ENCODE assay signal across 21 mouse cellular contexts in the genomic region with DNA sequence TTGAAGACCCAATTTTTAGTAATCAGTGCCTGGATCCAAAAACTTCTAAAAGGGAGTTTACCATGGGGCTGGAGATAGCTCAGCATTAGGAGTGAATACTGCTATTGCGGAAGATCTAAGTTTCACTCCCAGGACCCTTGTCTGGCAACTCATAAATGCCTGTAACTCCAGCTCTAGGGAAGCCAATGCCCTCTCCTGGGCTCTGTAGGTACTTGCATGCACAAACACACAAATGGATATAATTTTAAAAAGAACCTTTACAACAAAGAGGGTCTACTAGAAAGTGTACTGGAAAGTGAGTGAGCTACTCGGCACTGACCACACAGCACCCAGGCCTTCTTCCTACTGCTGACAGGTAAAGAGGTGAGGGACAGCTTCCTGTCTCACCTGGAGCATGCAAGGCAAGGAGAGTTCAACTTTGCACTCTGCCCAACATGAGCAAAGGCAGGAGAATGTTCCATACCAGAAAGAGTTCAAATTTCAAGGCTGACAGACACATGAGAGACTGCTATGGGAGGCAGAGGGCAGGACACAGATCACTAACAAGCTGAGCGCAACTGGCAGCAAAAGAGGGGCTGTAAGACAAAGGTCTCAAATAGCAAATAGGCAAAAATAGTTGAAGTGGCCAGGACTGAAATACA. TPM values are rescaled to one million over a fixed set of nuclear protein-coding genes. Genes with fewer than 3 reads are reported as not detected.
DNase-seq lines count a peak whose midpoint lies in the region; ATAC-seq and TF ChIP-seq lines count a peak whose summit lies in the region.
"Had no signal": no experiment of that assay in that cellular context is flagged by ENCODE, and none has a peak within 500 bp of the region (broad histone marks: within the 10 kb centered on the region; RNA-seq: fewer than 3 reads in every experiment).

No protein-coding gene starts in this region.

- DNase-seq in heart, postnatal 0 days (ENCODE audit: low spot score): no peak
- DNase-seq in left cerebral cortex, adult 2 months (ENCODE audit: extremely low spot score in 1 of 2, low spot score in 2 of 2): no peak
- DNase-seq in left cerebral cortex, adult 8-10 months (ENCODE audit: low spot score in 2 of 2): no peak
- DNase-seq in CH12.LX (ENCODE audit: extremely low read depth): no peak
- peak; percentile 33 for DNase-seq in naive thymus-derived CD4-positive, alpha-beta T cell, adult 2 months (ENCODE audit: low read depth)
- no peak for DNase-seq in neural tube, embryonic 10.5 days (ENCODE audit: extremely low spot score, low spot score)
- no peak for DNase-seq in MN1 (ENCODE audit: low spot score)
- DNase-seq: adrenal gland, postnatal 25 days; cerebellum, adult 11-12 months; cerebellum, postnatal 14 days; heart, adult 11 months; kidney, adult 8-10 months; right cerebral cortex, postnatal 14 days had no signal

- dilution Hi-C loops in CH12.LX (cut with MboI; ENCODE audit: extremely low pct_ligation_motif_present, extremely low pct_unique_long_range_greater_than_20kb, low sequenced_read_pairs): no loop called here

- peaks cover 7% of the 10 kb centered on the region for H3K4me1 ChIP-seq in heart, postnatal 0 days (ENCODE audit: control insufficient read depth, insufficient read depth)
- peaks cover 8% of the 10 kb centered on the region for H3K4me1 ChIP-seq in heart, embryonic 12.5 days (replicated peaks)
- H3K4me1 ChIP-seq in CH12.LX (ENCODE audit: control insufficient read depth in 1 of 2, insufficient read depth in 2 of 2): peaks cover 2 to 15% of the 10 kb centered on the region in 2 experiments; a peak in 2 of 4 replicates

- no peak for ATAC-seq in heart, postnatal 0 days (ENCODE audit: insufficient read depth, low read depth)
- ATAC-seq in heart, embryonic 12.5 days (ENCODE audit: insufficient number of reproducible peaks, low FRiP score): no peak
- ATAC-seq: forebrain, embryonic 16.5 days; midbrain, embryonic 13.5 days had no signal

- no peak overlapping the region for H3K27ac ChIP-seq in heart, postnatal 0 days (ENCODE audit: low read depth)
- no peak overlapping the region for H3K27ac ChIP-seq in heart, embryonic 12.5 days (ENCODE audit: poor library complexity, severe bottlenecking)
- H3K27ac ChIP-seq in left cerebral cortex, adult 2 months: no peak overlapping the region
- no peak overlapping the region for H3K27ac ChIP-seq in CH12.LX (ENCODE audit: insufficient read depth, low read depth)
- H3K27ac ChIP-seq: embryonic facial prominence, embryonic 13.5 days; limb, embryonic 15.5 days; lung, embryonic 15.5 days; midbrain, embryonic 13.5 days; neural tube, embryonic 15.5 days had no signal

- 0 out of 2 replicates have a peak, but pooled peaks have one; percentile 11 for TF ChIP-seq CTCF in heart, postnatal 0 days (IDR thresholded peaks at IDR 0.05; ENCODE audit: low read depth)
- peak; percentile 23; the same call in 1 of the 2 replicates for TF ChIP-seq CTCF in left cerebral cortex, adult 2 months (IDR thresholded peaks at IDR 0.05)
- peak in 1 of 2 experiments; percentile 58; a peak in 2 of 4 replicates for TF ChIP-seq CTCF in CH12.LX (conservative IDR thresholded peaks at IDR 0.05 in 1 of 2, IDR thresholded peaks at IDR 0.05 in 1 of 2; ENCODE audit: low read depth in 2 of 2, low read length in 2 of 2)

- no peak overlapping the region for H3K4me3 ChIP-seq in heart, postnatal 0 days (ENCODE audit: low read depth, low read length)
- H3K4me3 ChIP-seq in heart, embryonic 12.5 days: no peak overlapping the region
- no peak overlapping the region for H3K4me3 ChIP-seq in left cerebral cortex, adult 2 months
- H3K4me3 ChIP-seq in CH12.LX (replicated peaks in 1 of 3; ENCODE audit: low read depth in 2 of 3, low read length in 2 of 3, poor library complexity in 1 of 3): no peak overlapping the region
- H3K4me3 ChIP-seq: embryonic facial prominence, embryonic 13.5 days; limb, embryonic 15.5 days; lung, embryonic 15.5 days; midbrain, embryonic 13.5 days; neural tube, embryonic 15.5 days had no signal

- intact Hi-C loops in left cerebral cortex, adult 2 months (cut with DNase I): loop anchor here (5.0 kb wide), 1 partner anchor 121 kb away; no protein-coding TSS in a partner anchor

- TF ChIP-seq POLR2A in CH12.LX (IDR thresholded peaks at IDR 0.05; ENCODE audit: low read depth, low read length): no peak

- no peak overlapping the region for H3K9ac ChIP-seq in heart, postnatal 0 days (replicated peaks; ENCODE audit: low read depth, low read length)
- H3K9ac ChIP-seq in heart, embryonic 12.5 days: no peak overlapping the region
- H3K9ac ChIP-seq in CH12.LX (ENCODE audit: insufficient read depth, low read depth): no peak overlapping the region
- H3K9ac ChIP-seq: embryonic facial prominence, embryonic 13.5 days; limb, embryonic 15.5 days; lung, embryonic 15.5 days; midbrain, embryonic 13.5 days; neural tube, embryonic 15.5 days had no signal

- H3K36me3 ChIP-seq in heart, postnatal 0 days (replicated peaks; ENCODE audit: control insufficient read depth, insufficient read depth, low read length): peaks cover 82% of the 10 kb centered on the region
- peaks cover 79% of the 10 kb centered on the region for H3K36me3 ChIP-seq in heart, embryonic 12.5 days
- peaks cover 60 to 86% of the 10 kb centered on the region in 2 experiments for H3K36me3 ChIP-seq in CH12.LX (replicated peaks in 1 of 2; ENCODE audit: control insufficient read depth in 1 of 2, insufficient read depth in 1 of 2, low read length in 1 of 2)

- no peak overlapping the region for H3K4me2 ChIP-seq in heart, postnatal 0 days (ENCODE audit: low read depth, low read length)
- no peak overlapping the region for H3K4me2 ChIP-seq in heart, embryonic 12.5 days
- H3K4me2 ChIP-seq in CH12.LX (ENCODE audit: insufficient read depth, low read depth, poor library complexity, severe bottlenecking): no peak overlapping the region
- H3K4me2 ChIP-seq: embryonic facial prominence, embryonic 13.5 days; limb, embryonic 15.5 days; lung, embryonic 15.5 days; midbrain, embryonic 13.5 days; neural tube, embryonic 15.5 days had no signal

- in situ Hi-C loops in CH12.LX (cut with MboI; ENCODE audit: low pct_ligation_motif_present, low pct_unique_long_range_greater_than_20kb, low sequenced_read_pairs): no loop called here

- TF ChIP-seq RAD21 in CH12.LX (IDR thresholded peaks at IDR 0.05; ENCODE audit: low read depth, low read length): peak; percentile 34

- TF ChIP-seq EP300 in heart, postnatal 0 days (IDR thresholded peaks at IDR 0.05; ENCODE audit: low read depth): no peak
- no peak for TF ChIP-seq EP300 in CH12.LX (IDR thresholded peaks at IDR 0.05; ENCODE audit: low read length)

- no peaks in the 10 kb centered on the region for H3K9me3 ChIP-seq in heart, postnatal 0 days (replicated peaks; ENCODE audit: control insufficient read depth, low read length)
- no peaks in the 10 kb centered on the region for H3K9me3 ChIP-seq in heart, embryonic 12.5 days (replicated peaks)
- H3K9me3 ChIP-seq in CH12.LX (replicated peaks; ENCODE audit: low read length): no peaks in the 10 kb centered on the region
- H3K9me3 ChIP-seq: embryonic facial prominence, embryonic 13.5 days; limb, embryonic 15.5 days; lung, embryonic 15.5 days; midbrain, embryonic 13.5 days; neural tube, embryonic 15.5 days had no signal

- no peaks in the 10 kb centered on the region for H3K27me3 ChIP-seq in heart, postnatal 0 days (ENCODE audit: control insufficient read depth, insufficient read depth, low read length)
- no peaks in the 10 kb centered on the region for H3K27me3 ChIP-seq in heart, embryonic 12.5 days (replicated peaks)
- no peaks in the 10 kb centered on the region for H3K27me3 ChIP-seq in CH12.LX (replicated peaks)
- H3K27me3 ChIP-seq: embryonic facial prominence, embryonic 13.5 days; limb, embryonic 15.5 days; lung, embryonic 15.5 days; midbrain, embryonic 13.5 days; neural tube, embryonic 15.5 days had no signal

- 95% methylated on average over 3 of the region's 3 CpGs for WGBS in heart, postnatal 0 days
- WGBS in heart, embryonic 12.5 days: 90% methylated on average over 3 of the region's 3 CpGs

- peaks cover 16% of the 10 kb centered on the region for H3K79me2 ChIP-seq in CH12.LX (replicated peaks; ENCODE audit: control insufficient read depth, extremely low read depth, insufficient read depth, poor library complexity, severe bottlenecking)

RNA-seq across cellular contexts. Expression of gene Atrip, which starts 5.7 kb away (rescaled TPM):
- total RNA-seq in heart, postnatal 0 days (2014; rRNA removed; ENCODE audit: low replicate concordance): 17.1 and 31.2 TPM in 2 replicates
- 11.1 and 11.7 TPM in 2 replicates for polyA plus RNA-seq in heart, postnatal 0 days (2015; fragmentation: Nextera tagmentation; extraction: Ambion mirVana)
- polyA plus RNA-seq in heart, embryonic 12.5 days (2016; fragmentation: Nextera tagmentation; extraction: Ambion mirVana): 17.9 and 19.6 TPM in 2 replicates
- 10 to 100 TPM; 28.0 to 28.3 TPM for total RNA-seq in left cerebral cortex, adult 2 months (2021)
- total RNA-seq in left cerebral cortex, adult 8-10 months (2022): 10 to 100 TPM; 24.7 to 31.7 (median 27.3) TPM
- 18.0 and 19.3 TPM in 2 replicates for total RNA-seq in CH12.LX (2012; rRNA removed)
- total RNA-seq in CH12.LX (2014; rRNA removed): 16.2 and 17.6 TPM in 2 replicates
- 21.3 and 24.1 TPM in 2 replicates for polyA plus RNA-seq in CH12.LX (2012; ENCODE audit: insufficient read length, low read depth)

RNA-seq across cellular contexts. Expression of gene Trex1, which starts 8.7 kb away (rescaled TPM):
- total RNA-seq in heart, postnatal 0 days (2014; rRNA removed; ENCODE audit: low replicate concordance): 21.6 and 44.2 TPM in 2 replicates
- polyA plus RNA-seq in heart, postnatal 0 days (2015; fragmentation: Nextera tagmentation; extraction: Ambion mirVana): 14.5 and 14.6 TPM in 2 replicates
- 5.8 and 7.1 TPM in 2 replicates for polyA plus RNA-seq in heart, embryonic 12.5 days (2016; fragmentation: Nextera tagmentation; extraction: Ambion mirVana)
- total RNA-seq in left cerebral cortex, adult 2 months (2021): 10 to 100 TPM; 11.7 to 15.3 TPM
- 10 to 100 TPM; 11.8 to 17.1 (median 14.0) TPM for total RNA-seq in left cerebral cortex, adult 8-10 months (2022)
- total RNA-seq in CH12.LX (2012; rRNA removed) (20.8 and 31.5 TPM in 2 replicates), CH12.LX (2014; rRNA removed) (20.1 and 21.1 TPM in 2 replicates)
- 15.8 and 22.9 TPM in 2 replicates for polyA plus RNA-seq in CH12.LX (2012; ENCODE audit: insufficient read length, low read depth)

RNA-seq across cellular contexts. Expression of gene Ccdc51, which starts 14.1 kb away (rescaled TPM):
- total RNA-seq in heart, postnatal 0 days (2014; rRNA removed; ENCODE audit: low replicate concordance): 11.6 and 19.5 TPM in 2 replicates
- polyA plus RNA-seq in heart, postnatal 0 days (2015; fragmentation: Nextera tagmentation; extraction: Ambion mirVana): 14.3 and 14.6 TPM in 2 replicates
- polyA plus RNA-seq in heart, embryonic 12.5 days (2016; fragmentation: Nextera tagmentation; extraction: Ambion mirVana): 14.6 and 16.3 TPM in 2 replicates
- total RNA-seq in left cerebral cortex, adult 2 months (2021): 1 to 10 TPM; 8.0 to 8.6 TPM
- total RNA-seq in left cerebral cortex, adult 8-10 months (2022): 1 to 10 TPM; 6.8 to 8.0 (median 7.7) TPM
- total RNA-seq in CH12.LX (2012; rRNA removed): 18.2 TPM in 2 replicates
- total RNA-seq in CH12.LX (2014; rRNA removed): 15.9 and 16.2 TPM in 2 replicates
- polyA plus RNA-seq in CH12.LX (2012; ENCODE audit: insufficient read length, low read depth): 7.6 and 8.6 TPM in 2 replicates

RNA-seq across cellular contexts. Expression of gene Tma7, which starts 14.2 kb away (rescaled TPM):
- 70.4 and 74.5 TPM in 2 replicates for total RNA-seq in heart, postnatal 0 days (2014; rRNA removed; ENCODE audit: low replicate concordance)
- polyA plus RNA-seq in heart, postnatal 0 days (2015; fragmentation: Nextera tagmentation; extraction: Ambion mirVana): 490 and 527 TPM in 2 replicates
- 715 and 742 TPM in 2 replicates for polyA plus RNA-seq in heart, embryonic 12.5 days (2016; fragmentation: Nextera tagmentation; extraction: Ambion mirVana)
- 100 to 1,000 TPM; 312 to 332 TPM for total RNA-seq in left cerebral cortex, adult 2 months (2021)
- total RNA-seq in left cerebral cortex, adult 8-10 months (2022): 100 to 1,000 TPM; 291 to 329 (median 323) TPM
- 255 and 369 TPM in 2 replicates for total RNA-seq in CH12.LX (2012; rRNA removed)
- total RNA-seq in CH12.LX (2014; rRNA removed): 336 and 356 TPM in 2 replicates
- polyA plus RNA-seq in CH12.LX (2012; ENCODE audit: insufficient read length, low read depth): 494 and 529 TPM in 2 replicates

RNA-seq across cellular contexts. Expression of gene Plxnb1, which starts 27.0 kb away (rescaled TPM):
- total RNA-seq in heart, postnatal 0 days (2014; rRNA removed; ENCODE audit: low replicate concordance): 26.1 and 54.3 TPM in 2 replicates
- polyA plus RNA-seq in heart, postnatal 0 days (2015; fragmentation: Nextera tagmentation; extraction: Ambion mirVana): 3.0 and 3.3 TPM in 2 replicates
- 11.1 and 11.7 TPM in 2 replicates for polyA plus RNA-seq in heart, embryonic 12.5 days (2016; fragmentation: Nextera tagmentation; extraction: Ambion mirVana)
- 10 to 100 TPM; 65.0 to 70.5 TPM for total RNA-seq in left cerebral cortex, adult 2 months (2021)
- total RNA-seq in left cerebral cortex, adult 8-10 months (2022): 10 to 100 TPM; 65.5 to 74.0 (median 67.1) TPM
- total RNA-seq in CH12.LX (2012; rRNA removed) (under 0.01 TPM in 1 of 2 replicates, not detected in the other), CH12.LX (2014; rRNA removed) (not detected in 2 replicates)
- polyA plus RNA-seq in CH12.LX (2012; ENCODE audit: insufficient read length, low read depth): not detected in 2 replicates
- total RNA-seq: megakaryocyte progenitor cell, adult 5-6 weeks had no signal
